Mouse (Mus musculus) heart, embryonic 14.5 days (tissue): ENCODE measurements at regions not wholly inside any gene's neighbourhood (a gene's known extent, or its start where the extent isn't known, plus 50 kb on each side); places are given as distances from the start of the nearest gene placed in this dataset.

Experiments used
- ATAC-seq: fragments of 200-750 bp; cut with Nextera tagmentation; 2 replicates; pipeline ENCODE4 v1.8.0; 2017; ENCODE audit warnings: low read depth, moderate TSS enrichment; ENCODE audit not compliant: insufficient number of reproducible peaks, insufficient read depth, low FRiP score
- H3K27ac ChIP-seq, 2 experiments: fragments of 200-500 bp in 1 of 2; fragments of 300-500 bp in 1 of 2; sonication (generic) in 1 of 2; replicated peaks in 1 of 2; 2 replicates each; pipeline ENCODE4 v1.5.1; 2012 to 2014; ENCODE audit warnings: low read depth in 2 of 2, low read length in 2 of 2, control low read depth in 1 of 2, mild to moderate bottlenecking in 1 of 2, mixed read lengths in 1 of 2; ENCODE audit not compliant: control insufficient read depth in 1 of 2, insufficient read depth in 1 of 2
- H3K27me3 ChIP-seq: fragments of 300-500 bp; sonication (generic); 2 replicates; pipeline ENCODE4 v1.6.1; 2014; ENCODE audit warnings: mild to moderate bottlenecking, low read length, control low read depth; ENCODE audit not compliant: control insufficient read depth, insufficient read depth
- H3K36me3 ChIP-seq: fragments of 300-500 bp; sonication (generic); 2 replicates; pipeline ENCODE4 v1.6.1; 2014; ENCODE audit warnings: mild to moderate bottlenecking, control low read depth, low read length, mixed read lengths; ENCODE audit not compliant: control insufficient read depth, insufficient read depth
- H3K4me1 ChIP-seq, 2 experiments: fragments of 200-500 bp in 1 of 2; fragments of 300-500 bp in 1 of 2; sonication (generic) in 1 of 2; 2 replicates each; pipeline ENCODE4 v1.6.1; 2012 to 2014; ENCODE audit warnings: low read length in 2 of 2, control low read depth in 1 of 2, mixed read lengths in 1 of 2; ENCODE audit not compliant: control insufficient read depth in 2 of 2, insufficient read depth in 2 of 2
- H3K4me2 ChIP-seq: fragments of 300-500 bp; sonication (generic); 2 replicates; pipeline ENCODE4 v1.6.1; 2014; ENCODE audit warnings: mild to moderate bottlenecking, low read length
- H3K4me3 ChIP-seq, 2 experiments: fragments of 200-500 bp in 1 of 2; fragments of 300-500 bp in 1 of 2; sonication (generic) in 1 of 2; 2 replicates each; pipeline ENCODE4 v1.5.1; 2012 to 2014; ENCODE audit warnings: low read length in 2 of 2, mild to moderate bottlenecking in 2 of 2, control low read depth in 1 of 2, low read depth in 1 of 2, moderate library complexity in 1 of 2; ENCODE audit not compliant: control insufficient read depth in 1 of 2, insufficient read depth in 1 of 2
- H3K9ac ChIP-seq: fragments of 300-500 bp; sonication (generic); 2 replicates; pipeline ENCODE4 v1.6.1; 2014; ENCODE audit warnings: mild to moderate bottlenecking, low read length
- H3K9me3 ChIP-seq: fragments of 300-500 bp; sonication (generic); 2 replicates; pipeline ENCODE4 v1.6.1; 2016; ENCODE audit warnings: low read length, control low read depth; ENCODE audit not compliant: control insufficient read depth
- WGBS: fragments of 180-500 bp; shearing (Covaris S2); extraction: QIAGEN DNeasy Blood & Tissue Kit; methylation state at CpG from one replicate; pipeline ENCODE4 v1.1.7; 2014; 5-methylcytosine and 5-hydroxymethylcytosine counted together

DNA sequence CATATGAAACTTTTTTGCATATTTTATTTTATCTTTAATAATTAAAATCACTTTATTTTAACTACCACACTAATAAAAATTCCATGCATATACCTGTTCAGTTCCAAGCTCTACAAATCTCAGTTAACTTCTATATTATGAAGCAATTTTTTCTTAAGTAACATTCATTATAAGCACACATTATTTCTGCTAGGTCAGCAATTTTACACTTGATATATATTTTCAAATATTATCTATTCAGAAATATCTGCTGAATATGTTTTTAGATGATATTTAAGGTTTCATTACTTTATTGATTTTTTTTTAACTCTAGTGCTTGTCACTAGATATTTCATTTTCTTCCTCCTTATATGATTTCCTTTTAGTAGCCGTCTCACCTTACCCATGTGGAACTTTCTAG, 135.0 kb upstream of the Ppfia2 start:
- Histone ChIP-seq H3K4me1 (no peaks in the 10 kb centered on the region), H3K27ac (no peak overlapping the region), H3K9me3 (no peaks in the 10 kb centered on the region), H3K27me3 (no peaks in the 10 kb centered on the region), H3K9ac (no peak overlapping the region), H3K4me2 (no peak overlapping the region), H3K4me3 (no peak overlapping the region), H3K36me3 (no peaks in the 10 kb centered on the region)
- ATAC-seq, result no peak
- WGBS, result 74% methylated on average over 1 of the region's 1 CpGs

DNA sequence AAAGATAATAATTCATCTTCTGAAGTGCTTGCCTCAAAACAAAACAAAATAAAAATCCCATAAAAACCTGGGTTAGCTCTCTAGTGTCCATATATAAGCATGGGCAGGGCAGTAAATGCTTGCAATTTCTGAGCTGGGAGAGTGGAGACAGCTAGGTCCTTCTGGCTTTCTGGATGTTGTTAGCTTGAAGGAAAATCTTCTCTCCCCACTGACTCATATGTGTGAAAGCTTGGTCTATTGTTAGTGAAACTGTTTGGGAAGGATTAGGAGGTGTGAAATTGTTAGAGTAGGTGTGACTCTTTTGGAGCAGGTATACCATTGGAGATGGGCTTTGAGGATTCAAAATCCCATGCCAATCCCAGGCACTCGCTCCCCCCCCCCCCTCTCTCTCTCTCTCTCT, 118.5 kb upstream of the Ppfia2 start:
- Histone ChIP-seq H3K36me3 (no peaks in the 10 kb centered on the region), H3K4me2 (no peak overlapping the region), H3K4me1 (no peaks in the 10 kb centered on the region), H3K9ac (no peak overlapping the region), H3K27ac (no peak overlapping the region), H3K9me3 (no peaks in the 10 kb centered on the region), H3K4me3 (no peak overlapping the region), H3K27me3 (no peaks in the 10 kb centered on the region)
- WGBS, result no CpG with 5 or more reads among the region's 1 CpGs
- ATAC-seq, result no peak

DNA sequence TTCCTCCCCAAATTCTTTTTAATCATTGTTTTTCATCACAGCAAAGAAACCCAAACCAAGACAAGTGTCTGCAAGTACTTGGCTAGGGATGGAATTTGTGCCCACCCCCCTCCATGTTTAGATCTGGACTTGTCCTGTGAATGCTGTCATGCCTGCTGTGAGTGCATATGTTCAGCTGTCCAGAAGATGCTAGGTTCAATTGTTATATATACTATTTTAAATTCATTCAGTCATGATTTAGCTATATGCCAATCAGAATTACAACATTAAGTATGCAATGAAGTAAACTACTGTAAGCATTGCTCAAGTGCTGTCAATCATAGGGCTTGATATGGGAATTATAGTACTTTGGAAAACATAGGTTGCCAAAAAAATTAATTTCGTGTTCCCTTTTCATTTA, 94.5 kb upstream of the Ppfia2 start:
- Histone ChIP-seq H3K4me1 (no peaks in the 10 kb centered on the region), H3K4me2 (no peak overlapping the region), H3K9ac (no peak overlapping the region), H3K9me3 (no peaks in the 10 kb centered on the region), H3K27ac (no peak overlapping the region), H3K27me3 (no peaks in the 10 kb centered on the region), H3K36me3 (no peaks in the 10 kb centered on the region), H3K4me3 (no peak overlapping the region)
- ATAC-seq, result no peak
- WGBS, result 56% methylated on average over 1 of the region's 1 CpGs

DNA sequence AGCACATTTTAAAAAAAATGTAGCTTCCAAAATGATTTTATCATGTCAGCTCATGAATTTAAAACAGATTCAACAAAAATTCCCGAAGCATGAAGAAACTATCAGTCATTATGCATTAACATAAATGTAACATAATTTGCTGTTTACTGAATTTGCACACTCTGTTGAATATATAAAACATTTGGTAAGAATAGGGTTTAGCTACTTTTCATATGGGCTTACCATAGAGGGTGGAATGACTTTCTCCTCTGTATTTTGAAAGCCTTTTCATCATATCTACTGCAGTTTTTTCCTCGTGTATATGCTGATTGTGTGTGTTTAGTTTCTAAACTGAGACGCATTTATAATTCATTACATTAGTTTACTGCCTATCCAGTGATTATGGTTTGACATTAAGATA, 94.0 kb upstream of the Ppfia2 start:
- Histone ChIP-seq H3K4me1 (no peaks in the 10 kb centered on the region), H3K27ac (no peak overlapping the region), H3K36me3 (no peaks in the 10 kb centered on the region), H3K9me3 (no peaks in the 10 kb centered on the region), H3K4me2 (no peak overlapping the region), H3K27me3 (no peaks in the 10 kb centered on the region), H3K4me3 (no peak overlapping the region), H3K9ac (no peak overlapping the region)
- ATAC-seq, result no peak
- 73% methylated on average over 3 of the region's 3 CpGs for WGBS

DNA sequence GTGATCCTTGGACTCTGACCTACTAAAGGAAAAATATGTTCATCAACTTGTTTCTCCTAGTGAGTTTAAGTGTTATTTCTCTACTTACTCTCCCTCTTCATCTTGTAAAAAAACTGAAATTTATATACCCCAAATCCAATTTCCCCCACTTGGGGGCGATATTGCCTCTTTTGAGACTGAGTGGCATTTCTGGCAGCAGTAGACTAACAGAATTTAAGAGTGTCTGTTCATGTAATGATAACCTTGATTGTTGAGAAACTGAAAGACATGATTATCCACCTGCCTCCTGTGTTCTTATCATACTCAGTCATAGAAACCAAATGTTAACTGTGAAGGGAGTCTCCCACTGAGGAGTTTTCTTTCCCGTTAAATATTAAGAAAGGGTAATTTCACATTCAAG, 89.5 kb upstream of the Ppfia2 start:
- no peak overlapping the region for H3K9ac ChIP-seq
- no peaks in the 10 kb centered on the region for H3K9me3 ChIP-seq
- H3K27ac ChIP-seq, result no peak overlapping the region
- H3K4me3 ChIP-seq, result no peak overlapping the region
- no peak overlapping the region for H3K4me2 ChIP-seq
- ATAC-seq, result no peak
- whole genome bisulfite sequencing, result 49% methylated on average over 2 of the region's 2 CpGs
- H3K4me1 ChIP-seq, result no peaks in the 10 kb centered on the region
- no peaks in the 10 kb centered on the region for H3K36me3 ChIP-seq
- H3K27me3 ChIP-seq, result no peaks in the 10 kb centered on the region

DNA sequence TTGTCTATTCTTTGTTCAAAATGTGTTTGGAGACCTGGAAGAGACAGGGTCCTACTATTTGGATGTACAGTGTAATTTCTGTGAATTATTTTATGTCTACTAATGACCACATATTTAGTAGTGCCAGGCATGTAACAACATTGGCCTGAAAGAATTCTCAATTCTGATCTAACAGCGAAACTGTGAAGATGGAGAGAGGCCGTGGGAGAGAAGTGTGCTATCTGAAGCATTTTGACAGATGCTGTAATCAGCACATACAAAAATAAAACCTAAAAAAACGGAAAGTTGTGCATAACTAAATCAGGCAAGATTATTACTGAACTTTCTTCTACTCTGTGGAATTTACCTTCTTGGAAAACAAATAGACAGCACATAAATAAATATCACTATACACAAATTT, 61.4 kb upstream of the Ppfia2 start:
- WGBS, result 59% methylated on average over 3 of the region's 3 CpGs
- no peak for ATAC-seq
- H3K36me3 ChIP-seq, result no peaks in the 10 kb centered on the region
- no peaks in the 10 kb centered on the region for H3K27me3 ChIP-seq
- no peak overlapping the region for H3K4me3 ChIP-seq
- H3K4me1 ChIP-seq, result no peaks in the 10 kb centered on the region
- no peak overlapping the region for H3K9ac ChIP-seq
- H3K9me3 ChIP-seq, result no peaks in the 10 kb centered on the region
- H3K27ac ChIP-seq, result no peak overlapping the region
- no peak overlapping the region for H3K4me2 ChIP-seq

DNA sequence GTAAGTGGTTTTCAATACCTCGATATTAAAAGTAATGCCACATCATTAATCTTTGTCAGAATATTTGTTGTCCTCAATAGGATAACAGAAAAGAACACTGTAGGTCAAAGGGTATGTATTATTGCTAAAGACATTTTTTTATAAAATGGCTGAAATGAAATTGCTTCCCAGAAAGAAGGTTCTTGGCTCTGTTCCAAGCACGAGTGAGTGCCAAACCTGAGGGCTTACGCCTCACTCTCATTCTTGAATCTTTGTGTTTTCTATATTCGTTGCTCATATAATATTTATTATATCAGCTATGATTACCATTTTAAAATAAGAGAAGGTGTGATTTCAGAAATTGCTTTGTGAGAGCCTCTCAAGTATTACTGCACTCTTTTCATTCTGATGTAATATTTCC, 57.0 kb upstream of the Ppfia2 start:
- H3K4me2 ChIP-seq, result no peak overlapping the region
- H3K4me1 ChIP-seq, result no peaks in the 10 kb centered on the region
- WGBS, result 69% methylated on average over 4 of the region's 4 CpGs
- no peak overlapping the region for H3K9ac ChIP-seq
- H3K27ac ChIP-seq, result no peak overlapping the region
- no peak for ATAC-seq
- no peak overlapping the region for H3K4me3 ChIP-seq
- H3K9me3 ChIP-seq, result no peaks in the 10 kb centered on the region
- H3K36me3 ChIP-seq, result no peaks in the 10 kb centered on the region
- no peaks in the 10 kb centered on the region for H3K27me3 ChIP-seq

DNA sequence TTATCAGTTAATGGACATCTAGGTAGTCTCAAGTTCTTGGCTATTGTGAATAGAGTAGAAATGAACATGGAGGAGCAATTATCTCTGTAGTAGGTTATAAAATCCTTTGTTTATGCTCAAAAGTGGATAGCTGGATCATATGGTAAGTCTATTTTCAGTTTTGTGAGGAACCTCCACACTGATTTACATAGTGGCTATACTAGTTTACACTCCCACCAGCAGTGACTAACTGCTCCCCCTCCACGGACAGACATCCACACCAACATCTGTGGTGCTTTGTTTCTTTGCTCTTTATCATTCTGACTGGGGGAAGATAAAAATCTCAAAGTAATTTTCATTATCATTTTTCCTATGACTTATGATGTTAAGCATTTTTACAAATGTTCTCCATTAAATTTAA, 55.1 kb upstream of the Ppfia2 start:
- 69% methylated on average over 1 of the region's 1 CpGs for WGBS
- no peak overlapping the region for H3K27ac ChIP-seq
- no peaks in the 10 kb centered on the region for H3K4me1 ChIP-seq
- no peak overlapping the region for H3K9ac ChIP-seq
- H3K4me2 ChIP-seq, result no peak overlapping the region
- no peak overlapping the region for H3K4me3 ChIP-seq
- H3K27me3 ChIP-seq, result no peaks in the 10 kb centered on the region
- ATAC-seq, result no peak
- H3K36me3 ChIP-seq, result no peaks in the 10 kb centered on the region
- H3K9me3 ChIP-seq, result no peaks in the 10 kb centered on the region
